Mouse (Mus musculus): ENCODE data around the gene Kctd14.
"Not testable (repeated sequence)": the region's sequence is repeated elsewhere in the genome, so short reads cannot be mapped to it uniquely, and the experiment has no call there.

The Kctd14 gene

GRCm38 (mm10) chr7:97451023-97451422 is at the start of gene Kctd14:
TSS of gene Kctd14 (plus strand) at chr7:97451323.
- not testable (repeated sequence) for DNase-seq (ENCODE audit: low spot score in 2 of 2)

GRCm38 (mm10) chr7:97407145-97407544 is 44.0 kb upstream of the Kctd14 start:
- DNase-seq (ENCODE audit: low spot score in 2 of 2), result no peak

GRCm38 (mm10) chr7:97411106-97411505 is 40.0 kb upstream of the Kctd14 start:
- DNase-seq (ENCODE audit: low spot score in 2 of 2), result no peak

- DNase-seq (ENCODE audit: low spot score in 2 of 2), result no peak
Observed at GRCm38 (mm10) chr7:97411575-97411974, 39.5 kb upstream of the Kctd14 start.

GRCm38 (mm10) chr7:97413981-97414380 is 37.1 kb upstream of the Kctd14 start:
- no peak for DNase-seq (ENCODE audit: low spot score in 2 of 2)

- DNase-seq (ENCODE audit: low spot score in 2 of 2), result no peak
Observed at GRCm38 (mm10) chr7:97414426-97414825, 36.7 kb upstream of the Kctd14 start.

GRCm38 (mm10) chr7:97414915-97415687 is 36.0 kb upstream of the Kctd14 start:
- no peak for DNase-seq (ENCODE audit: low spot score in 2 of 2)

- DNase-seq (ENCODE audit: low spot score in 2 of 2), result no peak
Observed at GRCm38 (mm10) chr7:97416473-97416872, 34.6 kb upstream of the Kctd14 start.

- no peak for DNase-seq (ENCODE audit: low spot score in 2 of 2)
Observed at GRCm38 (mm10) chr7:97416906-97417777, 34.0 kb upstream of the Kctd14 start, which contains the start of gene Thrsp. TSS of gene Thrsp (minus strand) at chr7:97417730.

- no peak for DNase-seq (ENCODE audit: low spot score in 2 of 2)
Observed at GRCm38 (mm10) chr7:97418717-97419116, 32.4 kb upstream of the Kctd14 start.

- DNase-seq (ENCODE audit: low spot score in 2 of 2), result no peak
Observed at GRCm38 (mm10) chr7:97419163-97419562, 32.0 kb upstream of the Kctd14 start.

- no peak for DNase-seq (ENCODE audit: low spot score in 2 of 2)
Observed at GRCm38 (mm10) chr7:97420406-97420805, 30.7 kb upstream of the Kctd14 start.

GRCm38 (mm10) chr7:97420958-97421651 is 30.0 kb upstream of the Kctd14 start:
- no peak for DNase-seq (ENCODE audit: low spot score in 2 of 2)

- DNase-seq (ENCODE audit: low spot score in 2 of 2), result no peak
Observed at GRCm38 (mm10) chr7:97423754-97424153, 27.4 kb upstream of the Kctd14 start.

GRCm38 (mm10) chr7:97424621-97425245 is 26.4 kb upstream of the Kctd14 start:
- peak; percentile 73 to 75 for DNase-seq (ENCODE audit: low spot score in 2 of 2)

GRCm38 (mm10) chr7:97426566-97426965 is 24.6 kb upstream of the Kctd14 start:
- DNase-seq (ENCODE audit: low spot score in 2 of 2), result no peak

GRCm38 (mm10) chr7:97427296-97427695 is 23.8 kb upstream of the Kctd14 start:
- DNase-seq (ENCODE audit: low spot score in 2 of 2), result no peak

GRCm38 (mm10) chr7:97427778-97428420 is 23.2 kb upstream of the Kctd14 start:
- DNase-seq (ENCODE audit: low spot score in 2 of 2), result no peak

- DNase-seq (ENCODE audit: low spot score in 2 of 2), result peak; percentile 65 to 75
Observed at GRCm38 (mm10) chr7:97429705-97430104, 21.4 kb upstream of the Kctd14 start.

- not testable (repeated sequence) for DNase-seq (ENCODE audit: low spot score in 2 of 2)
Observed at GRCm38 (mm10) chr7:97433517-97433916, 17.6 kb upstream of the Kctd14 start.

- no peak for DNase-seq (ENCODE audit: low spot score in 2 of 2)
Observed at GRCm38 (mm10) chr7:97434517-97434916, 16.6 kb upstream of the Kctd14 start.
